Mouse (Mus musculus): Measurements from ENCODE around the gene Smad3.

- TF ChIP-seq MAX (IDR thresholded peaks at IDR 0.05; ENCODE audit: low read depth): no peak
- TF ChIP-seq MYOG (IDR thresholded peaks at IDR 0.05; ENCODE audit: control insufficient read depth in 1 of 3, insufficient read depth in 1 of 3, insufficient read length in 2 of 3, low read depth in 2 of 3): no peak
- TF ChIP-seq CEBPB (IDR thresholded peaks at IDR 0.05; ENCODE audit: insufficient read depth, poor library complexity, severe bottlenecking): no peak
- no peak for TF ChIP-seq MYOD1 (IDR thresholded peaks at IDR 0.05; ENCODE audit: control insufficient read depth in 1 of 3, insufficient read length in 2 of 3, low read depth in 2 of 3)
These were observed 3.0 kb upstream of the Smad3 start for GRCm38 (mm10) chr9:63760783-63761182.
